Mouse (Mus musculus) 3134 (cell line): ENCODE measurements around the gene Bcr.

Source experiments
- DNase-seq: peaks from one replicate; pipeline ENCODE4 v3.0.0-alpha.2; 2011; ENCODE audit warnings: low spot score; ENCODE audit not compliant: insufficient read length; ENCODE audit errors: extremely low read depth

The Bcr gene

DNA sequence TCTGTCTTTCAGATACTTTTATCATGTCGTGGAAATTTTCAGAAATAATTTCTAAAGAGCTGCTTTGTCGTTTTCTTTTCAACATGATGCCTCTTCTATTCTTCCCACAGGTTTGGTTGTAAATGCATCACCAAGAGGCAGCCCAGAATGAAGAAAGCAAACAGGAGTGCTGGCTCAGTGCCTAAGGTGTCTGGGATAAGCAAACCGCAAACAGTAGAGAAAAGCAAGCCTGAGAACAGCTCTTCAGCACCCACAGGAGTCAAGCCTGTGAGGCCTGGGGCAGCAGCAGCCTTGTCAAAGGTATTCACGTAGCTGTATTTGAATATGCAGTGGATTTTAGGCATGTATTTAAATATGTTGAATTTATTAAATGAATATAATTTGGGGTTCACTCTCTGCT is 170.2 kb downstream of the Bcr start:
- no peak for DNase-seq

DNA sequence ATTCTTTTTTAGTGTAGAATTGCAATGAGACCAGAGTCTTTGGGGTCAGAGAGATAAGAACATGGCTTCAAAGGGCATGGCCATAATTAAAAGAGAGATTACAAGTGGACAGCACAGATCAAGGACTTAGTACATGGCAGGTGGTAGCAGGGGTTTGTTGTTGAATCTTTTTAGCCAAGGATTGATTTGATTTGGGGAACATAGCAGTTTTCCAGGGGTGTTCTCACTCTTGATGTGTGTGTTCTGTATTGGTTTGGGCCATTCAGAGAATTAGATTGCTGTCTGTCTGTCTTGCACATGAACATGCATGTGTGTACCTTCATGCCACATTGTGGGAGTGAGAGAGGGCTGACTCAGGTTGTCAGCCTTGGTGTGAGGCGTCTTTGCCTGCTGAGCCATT is 171.5 kb downstream of the Bcr start:
- DNase-seq: no peak

DNA sequence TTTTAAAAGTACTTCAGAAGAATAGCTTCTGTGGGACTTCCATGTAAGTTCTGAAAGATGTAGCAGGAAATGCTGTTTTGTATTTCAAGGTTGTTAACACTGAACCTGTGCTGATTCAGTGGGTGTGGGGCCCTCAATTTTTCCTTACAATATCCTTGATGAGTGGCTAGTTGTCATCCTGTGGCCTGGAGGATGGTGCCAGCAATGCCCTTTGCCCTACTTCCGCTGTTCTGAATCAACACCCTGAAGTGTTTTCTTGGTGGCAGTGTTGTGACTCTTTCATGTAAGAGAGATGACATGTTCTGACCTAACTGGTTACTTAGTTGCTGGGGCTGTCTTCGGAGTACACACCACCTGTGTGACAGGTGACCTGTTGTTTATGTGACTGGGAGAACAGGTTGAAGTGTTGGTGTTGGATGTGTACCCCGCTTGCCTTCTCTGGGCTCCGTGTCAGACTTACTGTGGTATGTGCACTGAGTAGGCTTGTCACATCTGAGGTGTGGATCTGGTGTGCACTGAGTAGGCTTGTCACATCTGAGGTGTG is 172.3 kb downstream of the Bcr start:
- DNase-seq: no peak

- DNase-seq: no peak
Measured at GRCm38 (mm10) chr10:75233489-75233888, 173.1 kb downstream of the Bcr start.
